Mouse (Mus musculus): Measurements from ENCODE around the gene Tmem189.

The Tmem189 gene

GRCm38 (mm10) chr2:167700018-167700417 lies 10.4 kb upstream of the Tmem189 start:
- no peak for DNase-seq

DNA sequence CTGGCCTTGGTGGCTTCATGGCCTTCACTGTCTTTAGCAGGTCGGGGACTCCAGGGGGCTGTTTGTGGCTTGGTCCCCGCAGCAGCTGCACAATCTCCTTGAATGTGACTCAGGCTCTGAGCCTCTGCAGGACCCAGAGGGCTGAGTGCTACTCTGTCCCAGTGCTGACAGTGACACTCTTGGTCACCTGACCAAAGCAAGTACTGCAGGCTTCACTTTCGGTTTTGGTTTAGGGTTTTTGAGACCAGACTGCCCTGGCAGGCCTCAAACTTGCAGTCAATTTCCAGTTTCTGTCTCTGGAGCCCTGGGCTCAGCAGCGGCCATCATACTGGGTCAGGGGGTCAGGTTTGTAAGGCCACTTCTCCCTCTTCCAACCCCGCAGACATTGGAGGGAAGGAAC lies 8.3 kb upstream of the Tmem189 start:
- peak; percentile 48 to 58 for DNase-seq

- no peak for DNase-seq
Observed at GRCm38 (mm10) chr2:167696143-167696542, 6.5 kb upstream of the Tmem189 start.

DNA sequence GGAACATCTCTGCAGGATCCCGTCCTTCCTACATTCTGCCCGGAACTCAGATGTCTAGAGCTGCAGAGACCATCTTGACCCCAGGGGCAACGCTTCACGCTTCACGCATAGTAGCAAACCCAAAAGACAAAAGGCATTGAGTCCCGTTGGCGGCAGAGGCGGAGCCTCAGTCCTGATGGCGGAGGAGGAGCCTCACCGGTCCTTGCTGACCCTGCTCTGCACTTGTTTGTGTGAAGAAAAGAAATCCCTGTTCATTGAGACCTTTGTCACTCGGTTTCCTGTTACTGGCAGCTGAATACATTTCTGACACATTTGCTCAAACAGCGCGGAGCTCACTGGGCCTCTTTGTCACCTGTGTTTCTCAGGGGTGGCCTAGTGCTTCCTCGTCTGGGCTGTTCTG lies 5.9 kb upstream of the Tmem189 start:
- no peak for DNase-seq

DNA sequence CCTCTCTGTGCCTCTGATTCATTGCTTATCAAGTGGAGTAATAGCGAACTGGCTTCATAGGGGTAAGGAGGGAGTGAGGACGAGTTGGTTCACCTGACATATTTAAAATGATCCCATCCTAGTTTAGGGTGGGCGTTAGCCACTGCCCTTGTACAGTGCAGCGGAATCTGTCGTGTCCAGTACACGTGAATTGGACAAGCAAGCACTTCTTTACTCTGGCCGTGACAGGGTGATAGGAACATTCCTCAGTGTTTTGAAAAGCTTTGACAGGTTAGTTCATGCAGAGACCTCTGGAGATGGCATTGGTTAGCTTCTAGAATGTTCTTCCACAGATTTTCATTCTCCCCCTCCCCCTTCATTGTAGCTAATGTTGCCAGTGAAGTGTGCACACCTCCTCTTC lies 5.3 kb upstream of the Tmem189 start:
- DNase-seq = no peak

DNA sequence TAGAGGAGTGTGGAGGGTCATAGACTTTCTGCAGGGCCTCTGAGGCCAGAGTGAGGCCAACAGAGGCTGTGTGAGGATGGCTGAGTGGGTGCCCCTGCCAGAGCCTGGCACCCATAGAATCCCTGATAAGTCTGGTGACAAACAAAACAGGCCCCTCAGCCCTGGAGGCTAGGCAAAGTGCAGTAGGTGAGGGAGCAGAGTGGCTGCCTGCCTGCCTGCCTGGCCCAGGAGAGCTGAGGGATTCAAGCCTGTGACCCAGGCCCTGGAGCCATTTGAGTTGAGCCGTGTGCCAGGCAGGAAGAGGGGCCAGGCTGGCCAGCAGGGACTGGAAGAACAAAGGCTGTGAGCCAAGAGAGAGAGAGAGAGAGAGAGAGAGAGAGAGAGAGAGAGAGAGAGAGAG lies 4.6 kb upstream of the Tmem189 start:
- no peak for DNase-seq

GRCm38 (mm10) chr2:167693540-167693939 lies 3.9 kb upstream of the Tmem189 start:
- DNase-seq = no peak

DNA sequence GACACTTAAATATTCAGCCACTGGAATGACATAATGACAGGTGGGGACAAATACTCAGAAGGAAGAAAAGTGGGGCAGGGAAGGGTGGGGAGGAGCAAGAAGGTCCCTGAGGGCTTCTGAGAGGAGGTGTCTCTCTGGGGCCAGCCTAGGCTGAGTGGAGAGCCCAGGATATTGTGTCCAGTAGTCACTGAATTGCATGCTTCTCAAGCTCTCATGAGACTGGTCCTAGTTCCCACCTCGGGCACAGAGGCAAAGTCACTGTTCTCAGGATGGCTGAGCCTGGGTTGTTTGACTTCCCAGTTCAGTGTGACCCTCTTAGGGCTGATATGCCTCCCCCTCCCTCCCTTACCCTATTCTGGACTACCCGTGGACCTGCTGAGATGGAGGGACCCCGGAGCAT lies 3.2 kb upstream of the Tmem189 start:
- DNase-seq = no peak

GRCm38 (mm10) chr2:167691871-167692661 lies 2.4 kb upstream of the Tmem189 start:
- no peak for DNase-seq

GRCm38 (mm10) chr2:167691410-167691809 lies 1.8 kb upstream of the Tmem189 start:
- no peak for DNase-seq

DNA sequence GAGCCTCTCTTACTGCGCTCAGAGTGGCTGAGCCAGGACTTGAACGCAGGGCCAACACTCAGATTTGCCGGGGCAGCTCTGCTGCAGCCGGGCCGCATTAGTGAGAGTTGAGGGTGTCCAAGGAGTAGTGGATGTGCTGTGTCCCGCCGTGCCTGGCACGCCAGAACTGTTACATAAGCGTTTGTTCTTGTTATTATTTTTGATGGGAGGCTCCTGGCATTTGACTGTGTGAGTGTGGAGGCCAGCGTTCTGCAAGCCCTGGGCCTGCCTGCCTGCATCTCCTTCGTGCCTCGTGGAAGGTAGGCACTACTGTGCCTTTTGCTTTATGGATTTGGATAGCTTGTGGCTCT lies 1.3 kb upstream of the Tmem189 start:
- no peak for DNase-seq

- DNase-seq = peak in 1 of 2 experiments; percentile 43
Observed at GRCm38 (mm10) chr2:167690219-167690961, 768 bp upstream of the Tmem189 start.

- DNase-seq = peak; percentile 74 to 75
Observed at GRCm38 (mm10) chr2:167688498-167689451, 847 bp downstream of the Tmem189 start, which contains the start of gene Cebpb. Gene Cebpb (plus strand): TSS chr2:167688915.

DNA sequence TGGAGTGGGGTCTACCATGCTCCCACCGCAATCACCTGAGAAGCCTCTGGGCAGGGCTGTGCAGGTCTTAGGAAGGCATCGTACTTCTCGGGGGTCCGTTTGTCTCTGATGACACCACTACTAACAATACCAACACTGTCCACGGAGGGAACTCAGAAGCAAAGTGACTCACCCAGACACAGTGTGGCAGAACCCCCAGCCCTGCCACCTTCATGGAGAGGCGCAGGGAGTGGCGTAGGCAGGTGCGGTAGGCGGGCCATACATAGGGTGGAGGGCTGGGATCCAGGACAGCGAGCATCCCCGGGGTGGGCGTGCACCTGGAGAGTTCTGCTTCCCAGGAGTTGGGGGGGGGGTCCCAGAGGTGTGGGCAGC lies 1.5 kb downstream of the Tmem189 start:
- DNase-seq = no peak

DNA sequence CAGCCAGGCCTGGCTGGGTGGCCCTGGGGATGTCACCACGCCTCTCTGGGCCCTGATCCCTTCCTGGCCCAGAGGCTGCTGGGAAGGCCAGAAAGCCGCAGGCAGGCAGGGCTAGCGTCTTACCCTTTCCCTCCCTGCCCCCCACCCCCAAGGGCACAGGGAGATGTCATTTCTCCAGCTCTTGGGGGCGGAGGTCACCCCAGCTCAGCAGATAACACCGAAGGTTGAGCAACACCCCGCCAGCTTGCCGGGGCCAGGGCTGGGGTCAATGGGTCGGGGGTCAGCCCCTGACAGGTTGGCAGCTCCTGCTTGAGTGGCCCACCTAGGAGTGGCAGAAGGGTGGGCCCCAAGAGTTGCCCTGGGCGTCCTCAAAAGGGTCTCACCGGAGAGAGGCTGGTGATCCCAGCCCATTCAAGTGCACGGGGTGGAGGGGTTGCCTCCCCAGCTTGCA lies 1.9 kb downstream of the Tmem189 start:
- DNase-seq = no peak

DNA sequence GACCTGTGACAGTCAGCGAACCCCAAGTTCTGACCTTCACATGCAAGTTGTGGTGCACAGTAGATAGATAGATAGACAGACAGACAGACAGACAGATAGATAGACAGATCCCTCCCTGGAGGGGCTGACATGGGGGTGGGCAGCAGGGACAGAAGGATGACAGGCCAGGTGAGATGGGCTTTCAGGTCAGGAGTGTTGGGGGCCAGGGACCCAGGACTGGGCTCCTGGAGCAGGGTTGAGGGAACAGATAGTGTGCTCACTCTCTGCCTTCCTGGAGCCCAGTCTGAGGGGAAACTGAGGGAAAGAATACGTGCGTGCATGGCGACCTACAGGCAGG lies 2.4 kb downstream of the Tmem189 start:
- no peak for DNase-seq

- DNase-seq = no peak
Observed at GRCm38 (mm10) chr2:167686382-167687249, 3.0 kb downstream of the Tmem189 start.

DNA sequence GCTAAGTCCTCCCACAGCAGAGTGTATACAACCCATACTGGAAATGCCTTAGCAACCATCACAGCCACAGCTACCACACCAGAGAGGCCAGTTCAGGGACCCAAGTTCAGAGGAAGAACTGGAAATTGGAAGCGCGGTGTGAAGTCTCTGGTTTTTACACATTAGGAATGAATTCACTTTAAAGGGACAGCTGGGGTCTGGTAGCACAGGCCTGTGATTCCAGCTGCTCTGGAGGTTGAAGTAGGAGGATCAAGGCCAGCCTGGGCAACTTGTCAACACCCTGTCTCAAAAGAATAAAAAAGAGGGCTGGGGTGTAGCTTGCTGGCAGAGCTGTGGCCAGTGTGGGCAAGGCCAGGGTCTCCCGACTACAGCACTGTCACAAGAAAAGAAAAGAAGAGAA lies 3.8 kb downstream of the Tmem189 start:
- no peak for DNase-seq

GRCm38 (mm10) chr2:167685137-167685536 lies 4.5 kb downstream of the Tmem189 start:
- DNase-seq = peak; percentile 89 to 96

- no peak for DNase-seq
Observed at GRCm38 (mm10) chr2:167683721-167684120, 5.9 kb downstream of the Tmem189 start.

DNA sequence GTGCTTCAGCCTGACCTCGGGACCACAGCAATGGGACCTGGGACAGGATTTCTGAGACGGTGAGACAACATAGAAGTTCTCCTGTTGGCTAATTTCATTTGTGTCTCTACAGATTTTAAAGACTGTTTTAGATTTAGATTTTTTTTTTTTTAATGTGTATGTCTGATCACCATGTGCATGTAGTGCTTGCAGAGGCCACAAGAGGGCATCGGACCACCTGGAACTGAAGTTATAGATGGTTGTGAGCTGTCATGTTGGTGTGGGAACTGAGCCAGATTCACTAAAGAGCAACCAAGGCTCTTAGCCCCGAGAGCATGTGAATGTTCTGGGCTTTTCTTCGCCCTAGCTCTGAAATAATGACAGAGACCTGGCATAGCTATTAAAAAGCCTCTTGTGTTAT lies 9.0 kb downstream of the Tmem189 start:
- peak; percentile 70 to 74 for DNase-seq

DNA sequence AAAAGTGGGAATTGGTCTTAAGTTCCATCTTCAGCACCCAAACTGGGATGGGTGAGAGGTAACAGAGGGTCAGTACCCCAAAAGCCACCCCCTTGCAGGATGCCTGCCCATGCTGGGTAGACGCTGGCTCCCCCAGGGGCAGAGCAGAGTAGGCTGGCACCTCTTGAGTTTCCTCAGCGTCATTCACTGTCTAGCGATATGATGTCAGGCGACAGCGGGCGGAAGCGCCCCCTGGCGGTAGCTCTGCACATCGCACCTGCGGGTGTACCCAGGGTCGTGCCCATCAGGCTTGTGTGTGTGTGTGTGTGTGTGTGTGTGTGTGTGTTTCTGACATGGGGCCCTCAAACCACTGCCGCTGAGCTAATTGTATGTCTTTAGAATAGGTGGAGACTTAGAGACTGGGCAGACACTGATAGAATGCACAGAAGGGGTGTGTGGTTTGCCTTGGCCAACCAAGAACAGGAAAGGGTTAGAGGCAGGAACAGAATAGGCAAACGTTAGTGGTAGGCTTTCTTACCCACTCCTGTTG lies 9.7 kb downstream of the Tmem189 start:
- DNase-seq = peak; percentile 87 to 88
